Mouse (Mus musculus): ENCODE measurements at regions not wholly inside any gene's neighbourhood (a gene's known extent, or its start where the extent isn't known, plus 50 kb on each side); places are given as distances from the start of the nearest gene placed in this dataset.
"Not testable (repeated sequence)": the region's sequence is repeated elsewhere in the genome, so short reads cannot be mapped to it uniquely, and the experiment has no call there.

DNA sequence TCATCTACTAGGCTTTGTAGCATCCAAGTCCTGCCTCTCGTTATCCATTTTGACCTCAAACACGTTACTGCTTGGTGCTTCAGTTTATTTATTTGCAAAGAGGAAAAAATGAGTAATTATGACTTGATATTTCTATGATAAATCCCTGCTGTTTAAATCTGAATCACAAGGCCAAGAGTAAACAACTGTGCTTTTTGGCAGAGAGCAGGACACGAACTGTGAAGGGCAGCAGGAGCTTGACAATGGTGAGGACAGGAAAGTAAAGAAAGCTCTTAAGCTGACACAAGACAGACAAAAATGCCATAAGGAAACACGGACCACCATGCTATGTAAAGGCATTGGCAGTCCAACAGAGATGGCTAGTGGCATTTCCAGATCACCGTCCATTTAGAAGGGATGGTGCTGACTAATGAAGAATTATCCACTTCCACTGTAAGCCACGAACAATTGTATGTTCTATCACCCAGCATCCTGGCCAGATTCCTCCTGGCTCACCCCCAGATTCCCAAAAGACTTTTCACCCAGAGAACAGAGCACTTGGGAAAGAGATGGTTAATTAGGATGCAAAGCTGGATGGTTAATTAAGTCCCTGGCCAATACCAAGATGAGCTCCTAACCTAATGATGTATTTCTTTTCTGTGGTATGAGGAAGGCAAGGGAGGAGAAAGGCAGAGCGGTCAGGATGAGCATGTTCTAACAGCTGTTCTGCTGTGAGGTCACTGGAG, 476.1 kb upstream of the Cdh5 start:
- DNase-seq (ENCODE audit: low spot score in 2 of 2), result no peak

DNA sequence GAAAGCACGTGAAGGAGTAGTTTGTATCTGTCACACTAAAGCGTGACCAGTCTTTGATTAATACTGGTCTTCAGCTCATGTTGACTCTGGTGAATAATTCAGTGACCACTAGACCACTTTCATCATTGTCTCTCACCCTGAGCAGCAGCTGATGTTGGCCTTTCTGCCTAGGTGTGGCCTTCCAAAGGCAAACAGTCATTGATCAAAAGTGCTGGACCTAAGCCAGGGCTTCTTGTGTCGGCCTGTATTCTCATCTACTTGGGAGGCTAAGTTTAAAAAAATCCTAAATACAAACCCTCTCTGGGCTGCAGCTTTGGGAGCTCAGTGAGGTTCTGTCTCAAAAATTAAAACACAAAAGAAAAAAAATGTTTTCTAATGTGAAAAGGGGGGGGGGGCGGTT, 475.0 kb upstream of the Cdh5 start:
- no peak for DNase-seq (ENCODE audit: low spot score in 2 of 2)

DNA sequence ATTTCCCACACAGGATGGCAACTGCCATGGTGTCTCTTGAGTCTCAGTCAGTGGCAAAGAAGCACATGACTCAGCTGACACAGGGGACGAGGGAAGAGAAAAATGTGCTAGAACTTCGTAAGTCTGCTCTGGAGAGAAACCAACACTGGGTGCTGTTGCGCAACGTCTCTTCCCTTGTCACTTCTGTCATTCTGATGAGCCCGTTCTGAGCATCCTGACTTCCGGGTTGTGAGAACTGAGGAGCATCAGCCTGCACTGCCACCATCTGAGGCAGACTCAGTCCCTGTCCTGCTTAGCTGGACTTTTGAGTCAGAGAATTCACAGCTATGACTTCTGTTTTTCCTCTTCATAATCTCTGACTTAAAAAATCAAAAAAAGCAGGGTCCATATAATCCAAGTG, 468.9 kb upstream of the Cdh5 start:
- DNase-seq (ENCODE audit: low spot score in 2 of 2), result no peak

DNA sequence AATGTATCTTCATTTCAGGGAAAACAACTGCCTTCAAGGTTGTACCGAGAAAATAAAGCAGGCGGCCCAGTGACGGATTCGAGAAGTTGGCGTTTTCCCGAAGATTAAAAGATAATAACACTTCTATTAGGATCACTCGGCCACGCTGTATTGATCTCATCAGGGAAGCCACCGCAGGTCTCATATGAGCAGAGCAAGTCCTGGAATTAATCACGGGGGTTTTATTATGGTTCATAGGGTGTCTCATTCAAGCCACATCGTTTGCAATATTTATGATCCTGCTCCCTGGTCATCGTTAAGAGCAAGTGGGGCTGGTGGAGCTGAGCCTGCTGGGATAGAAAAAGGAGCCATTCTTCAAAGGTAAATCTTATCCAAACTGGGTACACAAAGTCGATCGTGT, 466.5 kb upstream of the Cdh5 start:
- DNase-seq (ENCODE audit: low spot score in 2 of 2), result no peak

DNA sequence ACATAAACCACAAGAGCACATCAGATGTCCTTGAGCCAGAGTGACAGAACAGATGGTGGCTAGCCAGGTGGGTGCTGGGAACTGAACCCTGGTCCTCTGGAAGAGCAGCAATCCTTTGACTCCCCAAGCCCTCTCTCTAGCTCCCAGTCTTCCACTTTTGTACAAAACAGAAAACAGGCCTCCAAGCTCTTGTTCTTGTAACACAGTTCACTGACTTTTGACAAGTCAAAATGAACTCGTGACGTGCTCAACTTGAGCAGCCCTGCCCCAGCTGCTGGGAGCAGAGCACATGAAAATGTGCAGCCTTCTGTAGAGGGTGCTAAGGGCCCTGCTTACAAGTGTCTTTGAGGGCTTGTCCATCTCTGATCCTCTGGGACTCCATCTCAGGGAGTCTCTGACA, 457.8 kb upstream of the Cdh5 start:
- DNase-seq (ENCODE audit: low spot score in 2 of 2), result no peak

DNA sequence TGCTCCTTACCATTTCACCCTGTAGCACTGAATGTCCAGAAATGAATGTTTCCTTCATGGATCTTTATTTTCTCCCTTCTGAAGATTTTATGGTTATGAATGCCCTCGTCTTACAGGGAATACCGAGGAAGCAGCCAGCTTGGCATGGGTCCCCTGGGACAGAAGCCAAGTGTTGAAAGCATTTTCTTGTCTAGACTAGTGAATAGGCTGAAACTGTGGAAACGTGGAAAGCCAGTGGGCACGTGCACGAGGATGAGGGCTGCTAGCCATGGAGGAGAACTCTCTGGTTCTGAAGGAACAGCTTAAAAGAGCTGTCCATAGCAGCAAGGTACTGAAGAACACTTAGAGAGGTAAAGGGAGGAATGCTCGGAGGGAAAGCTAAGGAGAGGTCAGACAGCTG, 457.3 kb upstream of the Cdh5 start:
- DNase-seq (ENCODE audit: low spot score in 2 of 2), result peak; percentile 27 to 54

DNA sequence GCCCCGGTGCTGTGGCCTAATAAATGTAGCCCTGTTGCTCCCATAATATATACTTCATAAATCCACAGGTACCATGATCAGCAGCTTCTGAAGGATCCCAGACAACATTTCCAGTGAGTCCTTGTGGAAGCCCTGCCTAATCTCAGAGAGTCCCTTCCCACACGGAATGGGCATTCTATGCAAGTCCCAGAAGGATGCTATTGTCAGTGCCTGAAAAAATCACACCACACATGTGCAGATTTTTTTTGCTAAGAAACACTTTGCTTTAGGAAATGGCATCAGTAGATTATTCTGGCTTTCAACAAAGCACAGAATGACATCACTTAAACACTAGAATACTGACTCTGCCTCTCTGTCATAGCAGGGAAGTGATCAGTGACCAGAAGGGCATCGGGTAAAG, 456.6 kb upstream of the Cdh5 start:
- no peak for DNase-seq (ENCODE audit: low spot score in 2 of 2)

DNA sequence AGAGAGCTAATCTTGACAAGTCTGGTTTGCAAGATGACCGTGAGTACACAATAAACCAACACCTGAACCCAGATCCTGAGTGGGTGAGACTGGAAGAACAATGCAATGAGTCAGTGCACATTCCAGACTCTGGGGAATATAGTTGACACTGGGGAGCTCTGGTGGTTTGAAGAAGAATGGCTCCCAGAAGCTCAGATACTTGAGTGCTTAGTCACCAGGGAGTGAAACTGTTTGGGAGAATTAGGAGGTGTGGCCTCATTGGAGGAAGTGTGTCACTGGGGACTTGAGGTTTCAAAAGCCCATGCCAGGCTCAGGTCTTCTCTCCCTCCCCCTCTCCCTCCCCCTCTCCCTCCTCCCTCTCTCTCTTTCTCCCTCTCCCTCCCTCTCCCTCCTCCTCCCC, 436.6 kb upstream of the Cdh5 start:
- DNase-seq (ENCODE audit: low spot score in 2 of 2), result no peak

DNA sequence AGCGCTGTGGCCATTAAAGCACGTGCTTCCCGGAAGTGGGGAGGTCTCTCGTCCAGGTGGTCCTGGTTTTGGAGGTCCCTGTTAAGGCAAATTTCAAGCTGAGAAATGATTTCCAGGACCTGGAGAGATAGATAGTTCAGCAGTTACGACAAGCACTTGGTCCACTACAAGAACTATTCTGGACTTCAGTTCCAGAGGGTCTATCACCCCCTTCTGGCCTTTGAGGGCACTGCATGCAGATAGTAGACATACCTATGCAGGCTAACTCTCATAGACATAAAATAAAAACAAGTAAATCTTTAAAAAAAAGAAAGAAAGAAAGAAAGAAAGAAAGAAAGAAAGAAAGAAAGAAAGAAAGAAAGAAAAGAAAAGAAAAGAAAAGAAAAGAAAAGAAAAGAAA, 415.2 kb upstream of the Cdh5 start:
- not testable (repeated sequence) for DNase-seq (ENCODE audit: low spot score in 2 of 2)

DNA sequence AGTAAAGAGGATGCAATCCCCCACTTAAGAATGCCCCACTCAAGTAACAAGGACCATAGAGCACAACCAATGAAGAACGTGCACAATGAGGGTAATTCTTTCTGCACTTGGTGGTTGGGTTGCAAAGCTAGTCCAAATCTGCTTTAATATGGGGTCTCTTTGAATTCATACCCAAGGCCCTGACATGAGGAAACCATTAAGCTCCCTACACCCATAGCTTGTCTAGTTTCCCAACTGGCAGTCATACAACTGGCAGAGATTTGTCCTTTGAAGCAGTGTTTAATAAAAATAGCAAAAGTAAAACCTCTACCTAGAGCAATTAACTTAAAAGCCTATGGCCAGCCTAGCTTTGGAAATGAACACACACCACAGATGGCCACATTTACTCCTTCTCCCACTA, 411.0 kb upstream of the Cdh5 start:
- DNase-seq (ENCODE audit: low spot score in 2 of 2), result no peak

DNA sequence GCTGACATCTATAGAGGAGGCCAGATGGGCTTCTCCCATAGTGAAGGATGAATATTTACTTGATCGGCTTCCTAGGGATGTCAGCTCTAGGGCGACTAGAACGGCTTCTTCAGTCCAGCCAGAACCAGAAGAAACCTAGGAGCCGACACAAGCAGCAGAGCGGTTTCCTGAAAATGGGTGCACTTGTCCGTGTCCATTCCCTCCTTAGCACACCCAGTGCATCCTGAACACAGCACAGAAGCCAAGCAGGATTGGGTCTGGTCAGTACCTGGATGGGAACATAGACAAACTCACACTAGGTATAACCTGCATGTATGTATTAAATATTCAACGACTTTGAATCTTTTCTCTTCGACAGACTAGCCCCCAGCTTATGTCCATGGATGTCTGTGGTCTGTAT, 407.9 kb upstream of the Cdh5 start:
- no peak for DNase-seq (ENCODE audit: low spot score in 2 of 2)

DNA sequence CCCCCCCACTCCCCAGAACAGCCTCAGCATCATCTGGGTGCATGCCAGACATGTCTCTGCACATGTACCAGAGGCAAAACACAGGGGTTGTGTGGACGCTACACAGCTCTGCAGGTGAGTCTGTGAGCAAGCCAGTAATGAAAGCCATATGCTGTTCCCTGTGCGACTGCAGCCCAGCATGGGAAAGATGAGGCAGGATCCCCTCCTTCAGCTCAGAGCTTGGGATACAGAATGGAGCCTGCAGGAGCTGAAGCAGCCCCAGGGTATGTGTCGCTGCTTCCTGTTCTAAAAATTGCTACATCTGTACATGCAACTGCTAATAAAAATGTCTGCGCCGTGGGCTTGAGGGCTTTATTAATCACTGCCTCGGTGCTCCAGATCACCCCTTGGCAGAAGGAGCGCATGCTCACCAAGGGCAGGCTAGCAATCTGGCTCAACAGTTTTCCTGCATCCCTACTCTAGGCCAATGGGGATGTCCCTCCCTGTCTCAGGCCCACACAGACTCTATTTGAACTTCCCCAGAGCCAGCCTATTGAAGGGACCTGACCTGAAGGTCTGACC, 407.0 kb upstream of the Cdh5 start:
- DNase-seq (ENCODE audit: low spot score in 2 of 2), result no peak

DNA sequence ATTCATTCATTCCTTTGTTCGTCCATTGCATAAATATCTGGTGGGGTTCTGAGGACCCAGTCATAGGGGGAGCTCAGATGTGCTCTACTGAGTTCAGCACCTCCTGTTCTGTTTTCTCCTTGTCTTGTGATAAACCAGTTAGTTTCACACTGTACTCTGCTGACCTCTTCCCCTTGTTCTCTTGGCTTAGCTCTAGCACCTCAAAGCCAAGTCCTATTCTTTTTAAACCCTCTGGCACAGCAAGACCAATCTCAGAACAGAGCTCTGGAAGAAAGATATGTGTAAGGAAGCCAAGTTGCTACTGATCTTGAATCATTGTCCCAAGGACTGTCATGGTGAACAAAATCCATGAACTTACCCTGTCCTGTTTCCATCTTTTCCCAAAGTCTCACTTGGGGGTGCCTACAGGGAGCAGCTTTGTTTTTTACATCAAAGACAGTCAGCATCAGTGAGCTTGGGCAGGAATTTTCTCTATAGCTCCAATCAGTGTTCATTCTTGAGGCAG, 402.4 kb upstream of the Cdh5 start:
- DNase-seq (ENCODE audit: low spot score in 2 of 2), result no peak

DNA sequence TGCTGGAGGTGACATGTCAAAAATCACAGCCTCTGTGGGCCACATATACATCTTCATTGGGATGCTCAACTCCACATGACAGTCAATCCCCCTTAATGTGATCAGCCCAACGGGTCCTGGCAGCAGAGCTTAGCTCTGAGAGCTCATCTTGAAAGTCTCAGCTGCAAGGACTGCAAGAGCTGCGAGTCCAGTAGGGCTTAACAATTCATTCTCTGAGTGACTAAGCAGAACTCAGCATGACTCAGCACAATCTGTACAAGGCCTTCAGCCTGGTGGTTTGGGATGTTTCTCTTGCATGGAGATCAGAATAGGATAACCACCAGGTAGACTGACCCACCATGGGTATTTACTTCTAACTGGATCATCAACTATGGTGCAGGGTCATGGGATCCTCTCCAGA, 399.2 kb upstream of the Cdh5 start:
- DNase-seq (ENCODE audit: low spot score in 2 of 2), result no peak

DNA sequence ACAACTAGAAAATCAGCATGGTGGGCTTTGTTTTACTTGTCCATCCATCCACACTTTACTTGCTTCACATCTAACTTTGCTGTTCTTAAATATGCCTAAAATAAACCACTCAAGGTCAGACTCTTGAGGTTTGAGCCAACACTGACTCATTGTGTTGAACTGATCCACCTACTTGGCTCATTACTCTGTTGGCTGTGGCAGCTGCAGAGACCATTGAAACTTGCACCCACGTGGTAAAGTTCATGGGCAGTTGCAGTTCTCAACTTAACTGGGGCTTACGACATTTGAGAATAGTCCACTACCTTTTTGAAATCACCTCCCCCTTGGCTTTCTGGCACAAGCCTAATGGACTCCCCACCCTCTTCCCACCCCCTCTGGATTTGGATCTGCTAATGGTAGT, 395.3 kb upstream of the Cdh5 start:
- DNase-seq (ENCODE audit: low spot score in 2 of 2), result no peak

DNA sequence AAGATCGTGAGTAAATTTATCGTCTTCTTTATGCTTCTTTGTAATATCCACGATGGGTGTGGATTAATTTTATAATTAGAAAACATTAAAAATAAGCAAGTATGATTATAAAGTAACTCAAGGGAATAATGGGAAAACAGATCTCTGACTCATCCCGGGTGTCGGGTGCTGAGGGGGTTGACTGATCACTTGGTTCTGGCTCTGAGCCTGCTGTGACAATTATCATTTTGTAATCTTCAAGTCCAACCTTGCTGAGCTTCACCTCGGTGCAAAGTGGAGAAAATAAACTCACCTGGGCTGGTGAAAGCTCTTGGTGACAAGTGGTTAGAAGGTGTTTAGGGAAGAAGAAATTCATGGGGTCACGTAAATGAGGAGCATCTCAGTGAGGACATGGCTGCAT, 390.6 kb upstream of the Cdh5 start:
- not testable (repeated sequence) for DNase-seq (ENCODE audit: low spot score in 2 of 2)

DNA sequence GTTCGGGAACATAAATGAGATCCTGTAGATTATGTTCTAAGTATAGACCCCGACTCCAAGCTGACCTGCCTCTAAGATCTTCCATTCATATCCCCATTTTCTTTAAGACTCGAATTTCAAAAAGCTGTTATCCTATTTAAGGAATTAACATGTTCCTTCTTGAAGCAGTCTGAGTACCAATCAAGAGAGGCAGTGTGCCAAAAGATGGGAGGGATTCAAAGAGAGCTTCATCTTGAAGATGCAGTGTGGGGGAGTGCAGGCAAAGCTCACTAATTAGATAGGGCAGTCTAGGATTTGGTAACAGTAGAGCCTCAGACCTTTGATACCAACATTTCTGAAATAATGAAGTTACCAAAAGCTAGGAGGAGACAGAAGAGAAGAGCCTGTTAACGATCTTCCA, 383.7 kb upstream of the Cdh5 start:
- no peak for DNase-seq (ENCODE audit: low spot score in 2 of 2)

DNA sequence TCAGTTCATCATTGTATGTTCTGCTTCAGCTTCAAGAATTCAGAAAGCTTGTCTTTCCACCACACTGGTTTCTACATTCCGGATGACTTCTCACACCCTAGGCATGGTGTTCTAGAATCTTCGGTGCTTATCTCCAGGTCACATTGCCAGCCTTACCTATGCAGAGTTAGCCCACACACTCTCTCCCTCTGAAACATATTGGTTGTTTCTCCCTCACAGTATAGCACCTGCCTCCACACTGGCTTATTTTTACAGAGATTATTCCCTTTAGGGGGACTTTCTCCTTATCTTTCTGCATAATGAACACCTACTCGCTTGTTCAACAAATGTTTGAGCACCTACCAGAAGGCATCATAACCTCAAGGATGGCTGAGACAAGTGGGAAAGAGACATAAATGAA, 368.0 kb upstream of the Cdh5 start:
- no peak for DNase-seq (ENCODE audit: low spot score in 2 of 2)

DNA sequence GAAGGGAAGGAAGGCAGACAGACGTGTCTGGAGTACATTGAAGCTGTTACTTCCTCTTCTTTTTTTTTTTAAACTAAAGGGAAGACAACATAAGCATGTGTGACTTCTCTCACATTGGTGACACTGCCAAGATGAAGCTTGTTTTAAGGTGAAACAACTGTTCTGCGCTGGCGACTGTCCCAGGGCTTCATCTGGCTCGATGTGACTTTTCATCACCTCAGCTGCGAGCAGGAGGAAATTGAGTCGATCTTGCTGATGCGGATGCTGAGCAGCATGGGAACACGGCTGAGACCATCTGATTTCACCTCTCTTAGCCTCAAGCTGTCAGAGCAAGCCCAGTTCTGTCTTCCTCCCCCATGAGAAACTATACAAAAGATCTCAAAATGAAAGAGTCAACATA, 363.1 kb upstream of the Cdh5 start:
- DNase-seq (ENCODE audit: low spot score in 2 of 2), result no peak

DNA sequence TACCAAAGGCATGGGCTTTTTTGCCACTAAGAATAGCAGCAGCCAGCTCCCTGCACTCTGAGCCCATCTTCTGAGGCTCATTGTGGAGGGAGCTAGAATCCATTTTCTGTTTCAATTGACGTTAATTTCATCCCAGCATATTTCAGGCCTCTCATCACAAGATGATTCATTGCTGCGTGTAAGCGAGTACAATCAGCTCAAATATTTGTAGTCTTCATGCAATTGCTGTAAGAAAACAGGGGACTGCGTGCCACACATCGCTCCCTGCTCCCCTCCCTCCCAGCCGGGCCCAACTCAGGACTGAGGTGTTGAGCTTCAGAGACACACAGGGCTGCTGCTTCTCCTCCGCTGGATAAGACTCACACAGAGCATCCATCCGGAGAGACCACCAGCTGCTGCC, 360.0 kb upstream of the Cdh5 start:
- DNase-seq (ENCODE audit: low spot score in 2 of 2), result peak in 1 of 2 experiments; percentile 13

DNA sequence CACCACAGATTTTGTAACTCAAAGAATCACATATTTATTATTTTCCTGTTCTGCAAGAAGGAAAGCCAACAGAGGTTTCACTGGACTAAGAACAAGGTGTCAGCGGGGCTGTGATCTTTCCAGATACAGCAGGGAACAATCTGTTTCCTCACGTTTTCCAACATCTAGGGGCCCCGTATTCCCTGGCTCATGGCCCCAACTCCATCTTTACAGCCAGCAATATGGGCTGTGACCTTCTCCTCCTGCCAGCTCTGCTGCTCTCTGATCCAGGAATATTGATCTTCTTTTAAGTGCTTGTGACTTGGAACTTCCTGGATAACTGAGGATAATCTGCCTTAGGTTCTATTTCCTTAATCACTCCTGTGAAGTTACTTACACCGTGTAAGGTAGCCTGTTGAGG, 352.7 kb upstream of the Cdh5 start:
- no peak for DNase-seq (ENCODE audit: low spot score in 2 of 2)

DNA sequence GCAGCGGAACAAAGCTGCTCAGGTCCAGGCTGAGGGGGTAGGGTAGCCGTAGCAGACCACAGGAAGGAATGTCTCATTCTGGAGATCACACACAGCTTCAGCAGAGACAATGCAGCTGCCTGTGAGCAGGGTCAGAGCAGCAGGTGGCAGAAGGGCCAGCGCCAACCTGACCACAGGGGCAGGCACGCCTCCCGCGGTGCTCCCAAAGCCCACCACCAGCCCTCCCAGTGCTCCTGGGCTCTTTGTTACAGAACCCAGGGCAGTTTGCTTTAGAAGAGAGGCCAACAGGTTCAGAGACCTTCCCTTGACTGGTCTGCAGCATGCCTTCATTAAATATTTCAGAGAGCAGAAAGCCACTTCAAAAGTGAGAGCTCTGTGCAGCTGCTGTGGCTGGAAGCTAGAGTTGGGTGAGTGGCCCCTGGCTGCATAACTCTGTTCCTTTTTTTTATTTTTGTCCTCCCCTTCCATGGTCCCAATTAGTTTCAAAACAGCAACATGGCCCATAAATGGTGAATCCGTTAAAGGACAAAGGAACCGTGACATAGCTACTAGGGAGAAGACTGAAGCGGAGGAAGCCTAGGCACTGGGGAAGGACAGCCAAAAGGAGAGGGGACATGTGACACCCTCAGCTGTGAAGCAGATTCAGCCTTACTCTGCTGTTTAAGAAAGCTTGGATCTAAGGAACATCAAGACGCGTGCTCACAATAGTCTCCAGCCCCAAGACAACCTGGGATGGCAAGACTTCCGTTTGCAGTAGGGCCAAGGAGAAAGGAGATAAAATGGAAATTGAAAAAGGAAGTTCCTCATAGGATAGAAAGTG, 350.9 kb upstream of the Cdh5 start:
- DNase-seq (ENCODE audit: low spot score in 2 of 2), result no peak

DNA sequence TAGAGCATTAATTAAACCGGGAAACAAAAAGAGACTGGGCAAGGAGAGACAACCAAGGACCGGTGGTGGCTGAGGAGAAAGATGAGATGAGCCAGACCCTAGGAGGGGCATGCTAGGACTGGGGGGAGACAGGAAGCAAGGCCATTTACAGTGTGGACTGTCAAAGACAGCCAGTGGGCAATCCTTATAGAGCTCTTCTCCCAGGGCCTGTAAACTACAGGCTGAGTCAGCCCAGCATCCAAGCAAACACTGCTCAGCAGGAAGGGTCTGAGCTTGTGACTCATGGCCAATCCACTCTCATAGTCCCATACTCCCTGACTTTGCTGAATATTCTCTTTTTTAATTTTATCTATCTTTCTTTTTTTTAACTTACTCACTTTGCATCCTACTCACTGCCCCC, 350.3 kb upstream of the Cdh5 start:
- DNase-seq (ENCODE audit: low spot score in 2 of 2), result no peak
